Mouse (Mus musculus) ovary, adult 10 weeks (tissue): ENCODE measurements around the gene Fbxo41. TPM values are rescaled to one million over a fixed set of nuclear protein-coding genes. Genes with fewer than 3 reads are reported as not detected.

Source experiments
- polyA plus RNA-seq: library from polyadenylated mRNA; stranded (reverse); fragments of 350-450 nt; fragmentation: Illumina TruSeq; extraction: RNeasy Lipid Tissue Mini Kit (QIAGEN cat#74804); gene quantifications from one replicate; pipeline ENCODE4 v1.2.3, GENCODE M21; 2014

Fbxo41 gene
- not detected for polyA plus RNA-seq

DNA sequence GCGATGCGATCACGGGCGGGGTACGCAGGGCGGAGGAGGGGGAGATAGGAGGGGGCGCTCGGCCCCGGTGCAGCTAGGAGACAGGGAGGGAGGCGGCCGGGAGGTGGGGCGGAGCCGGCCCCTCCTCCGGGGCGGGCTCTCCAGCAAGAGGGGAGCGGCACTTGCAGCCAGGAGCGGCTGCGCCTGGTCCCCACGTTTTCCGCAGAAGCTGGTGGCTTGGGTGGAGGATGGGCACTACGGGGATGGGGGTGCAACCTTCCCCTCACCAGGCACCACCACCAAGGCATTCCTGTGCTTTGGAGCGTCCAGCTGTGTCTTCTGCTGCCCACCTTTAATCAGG, at the start of gene Fbxo41:
Gene Fbxo41, minus strand, starts transcription at position 84 of the 340 bp plus-strand sequence.

DNA sequence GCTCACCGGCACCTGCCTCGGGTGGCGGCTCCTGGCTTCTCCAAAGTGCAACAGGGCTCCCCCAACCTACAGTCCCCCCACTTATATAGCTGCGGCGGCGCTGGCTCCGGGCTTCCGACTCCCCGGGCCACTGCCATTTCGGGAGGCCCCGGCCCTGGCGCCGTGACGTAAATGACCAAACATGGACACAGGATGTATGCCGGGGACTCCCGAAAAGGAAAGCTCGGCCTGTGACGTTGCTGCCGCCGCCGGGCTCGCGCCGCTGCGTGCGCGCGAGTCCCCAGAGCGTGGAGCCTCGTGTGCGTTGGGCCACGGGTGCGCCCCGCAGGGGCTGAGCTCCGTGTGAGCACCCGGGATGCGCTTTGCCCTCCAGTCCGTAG, 10.7 kb upstream of the Fbxo41 start, which contains the start of gene Egr4:
Gene Egr4, minus strand, starts transcription at position 59 of the 380 bp plus-strand sequence.

DNA sequence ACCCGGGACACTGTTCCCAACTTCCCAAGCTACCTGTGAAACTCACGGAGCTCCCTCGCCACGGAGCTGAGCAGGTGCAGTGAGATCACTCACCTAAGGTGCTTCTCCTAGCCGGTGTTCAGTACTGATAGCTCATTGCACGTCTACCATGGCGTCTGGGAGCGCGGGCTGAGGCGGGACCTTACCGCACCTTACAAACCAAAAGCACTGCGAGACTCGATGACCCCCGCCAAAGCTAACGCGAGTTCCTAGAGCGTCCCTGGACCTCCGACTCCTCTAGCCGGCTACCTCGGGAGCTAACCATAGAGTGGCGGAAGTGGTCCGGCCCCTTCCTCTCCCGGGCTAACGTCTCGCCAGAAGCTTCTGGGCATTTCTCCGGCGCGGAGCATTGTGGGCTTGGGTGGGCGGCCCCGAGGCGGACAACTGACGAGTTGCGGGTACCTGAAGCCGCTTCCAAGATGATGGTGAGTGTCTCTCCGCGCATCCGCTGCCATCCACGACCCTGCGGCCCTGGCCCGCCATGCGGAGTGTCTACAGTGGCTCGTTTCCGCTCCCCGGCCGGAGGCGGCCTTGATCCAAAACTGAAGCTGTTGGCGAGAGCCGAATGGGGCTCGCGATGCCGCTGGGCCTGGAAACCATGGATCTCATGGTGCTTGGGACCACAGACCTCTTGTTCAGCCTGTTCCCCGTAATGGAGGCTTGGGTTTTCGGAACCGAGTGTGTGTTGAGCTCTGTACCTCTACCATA, 51.0 kb downstream of the Fbxo41 start, which contains the start of gene Pradc1:
Gene Pradc1, minus strand, starts transcription at position 307 of the 747 bp plus-strand sequence.

DNA sequence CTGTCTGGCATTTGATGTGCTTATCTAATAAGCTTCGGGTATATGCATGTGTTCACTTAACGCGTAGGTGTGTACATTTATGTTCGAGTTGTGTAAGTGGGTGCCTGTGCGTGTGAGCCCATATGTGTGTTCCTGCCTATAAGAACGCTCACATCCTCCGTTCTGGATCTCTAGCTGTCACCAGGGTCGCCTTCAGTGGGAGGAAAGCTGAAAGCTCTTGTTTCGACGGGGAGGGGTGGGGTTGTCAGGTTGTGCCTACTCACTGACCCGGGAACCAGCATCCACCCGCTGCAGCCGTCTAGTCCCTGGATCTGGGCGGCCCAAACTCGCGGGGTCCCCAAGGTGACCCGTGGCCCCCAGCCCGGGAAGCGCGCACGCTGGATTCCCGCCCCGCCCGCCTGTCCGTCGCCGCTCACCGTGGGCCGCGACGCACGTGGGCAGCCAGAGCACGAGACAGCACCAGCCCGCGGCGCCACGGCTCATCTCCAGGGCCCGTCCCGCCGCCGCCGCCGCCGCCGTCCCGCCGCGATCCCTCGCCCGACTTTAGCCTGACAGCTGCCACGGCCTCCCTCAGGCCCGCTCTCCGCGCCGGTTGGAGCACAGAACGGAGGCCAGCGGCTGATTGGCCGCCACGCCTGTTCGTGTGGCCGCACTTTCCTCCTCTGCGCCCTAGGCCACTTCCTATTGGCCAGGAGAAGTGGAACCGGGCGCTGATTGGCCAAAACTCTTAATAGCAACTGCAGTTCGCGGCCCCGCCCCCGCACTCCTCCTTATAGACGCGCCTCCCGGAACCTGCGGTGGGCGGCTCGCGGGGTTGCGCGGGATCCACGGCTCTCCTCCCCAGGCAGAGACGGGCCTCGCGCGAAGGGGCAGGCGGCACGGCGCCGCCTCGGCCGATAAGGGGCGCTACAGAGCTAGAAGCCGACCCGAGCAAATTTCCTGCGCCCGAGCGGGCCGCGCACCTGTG, 51.8 kb downstream of the Fbxo41 start, which contains the start of gene Cct7:
Gene Cct7, plus strand, starts transcription at position 818 of the 967 bp plus-strand sequence.

DNA sequence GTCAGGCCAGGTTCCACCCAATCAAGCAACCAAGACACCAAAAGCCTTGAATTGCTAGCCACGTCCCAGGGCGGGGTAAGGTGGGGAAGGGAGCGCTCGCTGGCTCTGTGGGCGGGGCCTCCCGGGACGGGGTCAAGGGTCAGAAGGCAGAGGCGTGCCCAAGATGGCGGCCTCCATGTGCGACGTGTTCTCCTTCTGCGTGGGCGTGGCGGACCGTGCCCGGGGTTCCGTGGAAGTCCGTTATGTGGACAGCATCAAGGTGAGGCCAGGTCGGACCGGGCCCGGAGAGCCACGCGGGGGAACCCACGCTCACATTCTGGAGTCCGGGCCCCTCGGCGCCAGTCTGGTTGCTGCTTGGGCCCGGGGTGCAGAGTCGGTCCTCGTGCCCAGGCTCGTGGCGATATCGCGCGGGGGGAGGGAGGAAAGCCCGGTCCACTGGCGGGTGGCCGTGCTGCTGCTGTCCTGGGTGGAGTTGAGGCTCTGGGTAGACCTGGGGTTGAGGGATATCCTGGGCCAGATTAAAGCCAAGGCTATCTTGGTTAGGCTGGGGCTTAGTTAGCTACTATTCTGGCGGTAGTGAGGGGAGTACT, 70.9 kb downstream of the Fbxo41 start, which contains the start of gene Smyd5:
Gene Smyd5, plus strand, starts transcription at position 148 of the 590 bp plus-strand sequence.

DNA sequence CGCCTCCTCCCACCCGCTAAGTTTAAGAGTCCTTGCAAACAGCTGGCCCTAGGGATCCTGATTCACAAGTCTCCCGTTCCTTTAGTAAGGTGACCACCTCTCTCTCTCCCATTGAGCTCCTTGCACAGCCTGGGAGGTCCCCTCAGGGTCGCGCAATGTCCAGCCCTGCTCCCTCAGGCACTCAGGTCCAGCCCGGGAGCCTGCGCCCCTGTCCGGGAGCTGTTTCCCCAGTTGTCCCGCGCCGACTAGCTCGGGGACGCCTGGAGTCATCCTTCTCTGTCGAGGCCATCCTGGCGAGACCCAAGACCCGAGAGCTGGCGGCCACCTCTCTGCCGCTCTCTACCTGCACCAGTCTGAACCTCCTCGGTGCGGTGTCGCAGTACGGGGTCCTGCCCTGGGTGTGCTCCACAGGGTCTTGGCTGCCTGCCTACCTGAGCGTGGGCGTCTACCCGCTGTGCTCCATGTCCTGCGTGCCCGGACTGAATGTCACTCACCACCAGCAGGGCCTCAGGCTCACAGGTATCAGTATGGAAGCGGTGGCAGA, 78.9 kb downstream of the Fbxo41 start, which contains the start of gene Noto:
Gene Noto, plus strand, starts transcription at position 51 of the 544 bp plus-strand sequence.

Other genes with a start within 250 kb of the Fbxo41 start
- 2.4 TPM for gene Sfxn5, start 169.6 kb downstream of the Fbxo41 start, polyA plus RNA-seq
- gene Rab11fip5, start 128.4 kb downstream of the Fbxo41 start, polyA plus RNA-seq: 4.6 TPM
- gene Noto, start 79.1 kb downstream of the Fbxo41 start, polyA plus RNA-seq: 3.3 TPM
- 2.5 TPM for gene Smyd5, start 71.0 kb downstream of the Fbxo41 start, polyA plus RNA-seq
- gene Cct7, start 51.5 kb downstream of the Fbxo41 start, polyA plus RNA-seq: 174 TPM
- gene Pradc1, start 51.0 kb downstream of the Fbxo41 start, polyA plus RNA-seq: 2.3 TPM
- not detected for gene Egr4, start 10.6 kb upstream of the Fbxo41 start, polyA plus RNA-seq
- 34.3 TPM for gene Alms1, start 84.5 kb upstream of the Fbxo41 start, polyA plus RNA-seq
- not detected for gene Nat8f7, start 210.2 kb upstream of the Fbxo41 start, polyA plus RNA-seq